Mouse (Mus musculus): ENCODE data around the gene Slc3a2.

DNA sequence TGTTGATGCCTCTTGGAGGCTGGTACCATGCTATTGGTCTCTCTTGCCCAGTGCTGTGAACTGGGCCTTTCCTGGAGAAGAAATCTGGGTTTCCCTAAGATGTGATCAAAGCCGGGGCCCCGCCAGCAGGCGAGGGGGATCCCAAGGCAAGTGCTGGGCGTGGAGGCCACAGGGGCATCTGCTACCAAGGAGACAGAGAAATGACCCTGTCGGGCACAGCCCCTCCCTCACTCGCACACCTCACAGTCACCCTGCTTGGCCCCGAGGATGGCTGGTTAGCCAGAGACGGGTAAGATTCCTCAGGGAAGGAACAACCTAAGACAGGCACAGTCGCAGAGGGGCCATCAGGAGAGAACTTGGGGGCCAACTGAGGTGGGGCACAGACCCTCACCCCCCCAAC, 42.4 kb upstream of the Slc3a2 start:
- TF ChIP-seq CTCF (IDR thresholded peaks at IDR 0.05; ENCODE audit: insufficient read depth, low read length): no peak
- TF ChIP-seq POLR2A (IDR thresholded peaks at IDR 0.05; ENCODE audit: borderline replicate concordance, extremely low read depth, low read depth, low read length): no peak
